Mouse (Mus musculus): ENCODE measurements around the gene Cyp1b1.

GRCm38 (mm10) chr17:79745051-79745731, 30.3 kb upstream of the Cyp1b1 start:
- TF ChIP-seq CTCF (IDR thresholded peaks at IDR 0.05; ENCODE audit: borderline replicate concordance, insufficient read depth, low read depth, low read length) (no peak), POLR2A (IDR thresholded peaks at IDR 0.05; ENCODE audit: borderline replicate concordance, insufficient read depth, low read length) (no peak)
